Mouse (Mus musculus): Measurements from ENCODE around the gene Mpl.

The Mpl gene

GRCm38 (mm10) chr4:118457345-118457975, at the start of gene Mpl:
Mpl (minus strand) TSS chr4:118457513.
- DNase-seq, result no peak

DNA sequence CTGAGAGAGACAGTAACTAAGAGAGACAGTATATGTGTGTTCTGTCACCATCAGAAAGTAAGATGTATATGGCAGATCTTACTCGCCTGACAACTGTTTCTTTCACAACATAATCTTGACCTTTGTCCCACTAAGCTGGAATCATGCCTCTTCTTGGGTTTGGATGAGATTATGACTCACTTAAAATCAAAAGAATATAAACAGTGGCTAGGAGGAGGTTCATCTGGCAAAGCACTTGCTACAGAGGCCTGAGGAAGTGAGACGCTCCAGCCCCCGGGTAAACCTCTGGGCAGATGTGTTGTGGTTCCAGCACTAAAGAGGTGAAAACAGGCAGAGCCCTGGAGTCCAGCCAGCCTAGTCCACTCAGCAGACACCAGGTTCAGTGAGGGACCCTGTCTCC, 48.2 kb upstream of the Mpl start:
- no peak for DNase-seq

DNA sequence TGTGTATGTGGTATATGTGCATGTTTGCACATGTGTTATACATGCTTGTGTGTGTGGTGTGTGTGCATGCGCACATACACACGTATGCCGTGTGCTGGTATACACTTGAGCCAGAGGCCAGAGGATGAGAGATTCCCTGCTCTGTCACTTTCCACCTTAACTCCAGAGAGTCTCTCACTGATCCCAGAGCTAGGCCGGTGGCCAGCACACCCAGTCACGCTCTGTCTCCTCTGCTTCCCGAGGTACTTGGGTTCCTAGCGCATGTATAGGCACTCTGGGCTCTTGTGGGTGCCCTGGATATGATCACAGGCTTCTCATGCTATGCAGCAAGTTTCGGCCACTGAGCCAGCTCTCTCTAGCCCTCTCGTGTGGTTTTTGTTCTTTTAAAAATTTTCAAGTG, 43.5 kb upstream of the Mpl start:
- no peak for DNase-seq

DNA sequence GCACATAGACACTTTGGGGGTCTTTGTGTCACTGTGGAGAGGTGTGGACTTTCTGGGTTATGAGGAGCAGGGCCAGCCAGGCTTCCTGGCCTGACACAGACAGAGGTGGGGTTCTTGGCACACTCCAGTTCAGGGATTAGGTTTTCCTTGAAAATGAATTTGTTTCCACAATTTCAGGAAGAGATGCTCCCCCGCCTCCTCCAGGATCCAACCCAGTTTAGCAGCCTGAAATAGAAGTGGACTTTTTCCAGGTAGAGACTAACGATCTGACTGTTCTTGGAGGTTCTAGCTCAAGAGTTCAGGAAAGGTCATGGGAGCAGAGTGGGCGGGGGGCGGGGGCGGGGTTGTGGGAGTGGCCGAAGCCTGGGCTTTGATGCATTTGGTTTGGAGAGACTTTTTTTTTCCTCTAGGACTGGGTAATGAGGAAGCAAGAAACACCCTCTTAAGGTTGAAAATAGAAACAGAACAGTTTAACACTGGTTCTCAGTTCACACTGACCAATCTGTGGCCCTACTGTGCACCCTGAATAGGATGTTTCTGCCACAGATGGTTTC, 42.9 kb upstream of the Mpl start:
- DNase-seq, result no peak

DNA sequence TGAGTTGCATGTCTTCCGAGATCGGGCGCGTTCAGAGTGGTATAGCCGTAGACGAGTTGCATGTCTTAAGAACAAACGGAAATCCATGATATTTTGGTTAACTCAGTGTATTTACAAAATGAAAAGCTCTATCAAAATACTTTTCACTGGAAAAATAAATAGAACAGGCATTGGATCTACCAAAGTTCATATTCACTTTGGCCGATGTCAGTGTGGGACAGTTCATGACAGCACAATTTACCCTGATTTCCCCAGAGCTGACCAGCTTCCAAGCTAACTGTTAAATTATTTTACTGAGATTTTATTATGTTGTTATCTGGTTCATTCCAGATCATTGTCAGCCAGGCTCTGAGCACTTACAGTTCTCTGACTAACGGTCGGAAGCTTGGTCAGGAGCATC, 33.1 kb upstream of the Mpl start:
- no peak for DNase-seq

- no peak for DNase-seq
Measured at GRCm38 (mm10) chr4:118489717-118490132, 32.4 kb upstream of the Mpl start, which contains the start of gene Tie1. Tie1 (minus strand) TSS chr4:118490061.

GRCm38 (mm10) chr4:118476773-118477530, 19.6 kb upstream of the Mpl start:
- DNase-seq, result no peak

DNA sequence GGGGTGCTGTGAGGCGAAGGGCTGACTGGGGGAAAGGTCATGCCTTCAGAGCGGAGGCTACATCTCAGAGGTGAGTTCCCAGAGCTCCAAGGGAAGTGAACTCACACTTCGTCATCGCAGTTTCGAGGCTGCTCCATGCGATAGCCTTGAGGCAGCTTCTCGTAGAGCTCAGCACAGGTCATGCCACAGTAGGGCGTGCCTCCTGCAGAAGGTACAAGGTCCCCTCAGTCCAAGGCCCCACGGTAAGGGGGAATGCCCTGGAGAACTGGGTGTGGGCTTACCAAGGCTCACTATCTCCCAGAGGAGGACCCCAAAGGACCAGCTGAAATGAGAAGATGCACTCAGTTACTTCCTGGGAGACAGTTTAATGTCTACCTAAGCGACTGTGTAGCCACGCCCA, 15.4 kb upstream of the Mpl start:
- DNase-seq, result no peak

GRCm38 (mm10) chr4:118471281-118471680, 14.0 kb upstream of the Mpl start:
- no peak for DNase-seq

GRCm38 (mm10) chr4:118465697-118466163, 8.4 kb upstream of the Mpl start:
- peak; percentile 30 for DNase-seq

- DNase-seq, result no peak
Measured at GRCm38 (mm10) chr4:118464956-118465355, 7.6 kb upstream of the Mpl start.

GRCm38 (mm10) chr4:118446415-118447153, 10.7 kb downstream of the Mpl start:
- DNase-seq, result peak; percentile 27

- DNase-seq, result peak; percentile 46
Measured at GRCm38 (mm10) chr4:118445781-118446414, 11.4 kb downstream of the Mpl start.

- DNase-seq, result no peak
Measured at GRCm38 (mm10) chr4:118445088-118445487, 12.2 kb downstream of the Mpl start.

DNA sequence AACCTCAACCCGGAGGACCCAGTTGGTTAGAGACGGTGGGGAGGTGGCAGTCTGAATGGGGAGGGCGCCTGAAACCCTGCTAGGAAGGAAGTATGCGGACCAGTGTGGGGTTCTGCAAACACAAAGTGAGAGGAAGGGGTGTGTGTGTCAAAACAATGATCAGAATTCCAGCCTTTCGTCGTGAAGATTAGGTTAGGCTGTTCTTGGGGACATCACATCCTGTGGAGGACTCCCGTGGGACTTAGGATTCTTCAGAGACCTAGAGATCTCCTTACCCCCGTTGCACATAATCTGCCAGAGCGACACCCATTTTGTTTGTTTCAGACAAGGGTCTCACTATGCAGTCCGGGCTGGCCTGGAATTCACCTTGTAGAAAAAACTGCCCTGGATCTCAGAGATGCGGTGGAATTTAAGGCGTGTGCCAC, 19.5 kb downstream of the Mpl start:
- peak; percentile 62 for DNase-seq

DNA sequence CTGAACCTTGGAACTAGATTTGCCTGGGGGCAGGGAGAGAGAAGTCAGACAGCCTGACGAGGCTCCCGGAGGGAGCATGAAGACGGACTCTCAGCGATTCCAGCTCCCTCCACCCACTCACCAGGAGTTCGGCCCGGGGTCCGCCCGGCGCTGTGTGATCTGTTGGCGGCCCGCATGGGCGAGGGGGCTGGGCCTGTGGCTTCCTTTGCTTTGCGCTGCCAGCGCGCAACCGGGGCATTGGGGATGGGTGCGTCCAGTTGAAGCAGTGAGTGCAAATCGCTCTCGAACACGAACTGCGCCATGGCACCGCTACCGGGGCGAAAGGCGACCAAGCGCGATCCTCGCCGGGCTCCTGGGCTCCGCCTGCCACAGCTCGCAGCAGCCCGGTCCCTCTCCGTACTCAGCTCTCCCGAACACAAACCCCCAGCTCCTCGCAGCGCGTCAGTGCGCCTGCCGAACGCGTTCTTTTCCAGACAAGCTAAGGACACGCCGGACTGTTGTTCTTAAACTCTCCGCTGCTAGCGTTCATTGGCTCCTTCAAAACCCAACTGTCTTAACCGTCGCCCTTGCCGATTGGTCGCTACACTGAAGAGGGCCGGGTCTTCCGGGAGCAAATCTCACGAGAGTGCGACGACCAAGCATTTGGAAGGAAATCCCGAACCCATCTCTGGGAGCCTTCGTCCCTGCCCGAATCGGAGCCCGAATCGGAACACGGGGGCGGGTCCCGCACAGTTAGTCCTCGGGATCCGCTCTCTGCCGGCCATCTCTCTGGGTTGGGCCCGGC, 20.3 kb downstream of the Mpl start, which contains the start of gene Cdc20:
Gene Cdc20 (minus strand): TSS at position 533 of the 784 bp plus-strand sequence.
- peak; percentile 98 for DNase-seq

DNA sequence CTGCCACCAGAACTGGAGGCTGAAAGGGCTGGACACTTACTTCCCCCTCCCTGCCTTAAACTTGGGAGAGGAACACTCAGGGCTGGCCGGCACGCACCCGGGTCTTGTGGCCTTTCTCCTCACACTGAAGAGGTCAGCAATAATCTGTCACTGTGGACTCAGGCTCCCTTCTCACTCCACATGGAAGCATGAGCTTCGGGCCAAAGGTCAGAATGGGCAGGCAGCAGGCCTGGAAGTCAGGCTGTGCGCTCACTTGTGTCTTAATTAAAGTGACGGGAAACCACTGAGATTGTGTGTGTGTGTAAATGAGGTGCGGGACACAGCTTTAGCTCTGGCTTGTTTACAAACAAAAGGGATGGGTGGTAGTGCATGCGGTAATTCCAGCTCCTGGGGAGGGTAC, 25.0 kb downstream of the Mpl start:
- DNase-seq, result no peak

DNA sequence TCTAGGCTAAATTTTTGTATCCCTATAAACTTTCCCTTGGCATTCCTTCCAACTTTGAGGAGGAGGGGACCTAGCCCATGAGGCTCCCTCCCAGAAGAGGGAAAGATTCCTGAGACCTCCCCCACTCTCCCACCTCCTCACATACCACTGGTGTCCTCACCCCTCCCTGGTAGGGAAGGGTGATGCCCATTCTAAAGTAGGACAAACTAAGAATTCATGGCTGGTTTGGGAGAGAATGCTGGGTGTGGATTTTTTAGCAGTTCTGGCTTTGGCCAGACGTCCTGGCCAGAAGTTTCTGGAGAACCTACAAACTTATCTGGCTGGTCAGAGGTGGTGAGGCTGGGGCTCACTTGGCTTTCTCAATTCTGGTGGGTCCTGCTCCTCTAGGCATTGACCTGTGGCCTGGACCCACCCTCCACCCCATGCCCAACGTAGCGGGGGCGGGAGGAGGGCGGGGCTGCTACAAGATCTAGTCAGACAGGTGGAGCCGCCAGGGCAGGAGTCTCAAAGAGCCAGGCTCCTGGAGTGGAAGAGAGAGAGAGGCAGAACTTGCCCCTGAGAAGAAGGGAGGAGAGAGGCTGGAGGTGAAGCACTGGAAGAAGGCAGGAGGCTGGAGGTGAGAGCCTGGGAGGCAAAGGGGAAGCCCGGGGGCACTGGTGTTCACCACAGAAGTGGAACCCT, 28.0 kb downstream of the Mpl start:
- no peak for DNase-seq

DNA sequence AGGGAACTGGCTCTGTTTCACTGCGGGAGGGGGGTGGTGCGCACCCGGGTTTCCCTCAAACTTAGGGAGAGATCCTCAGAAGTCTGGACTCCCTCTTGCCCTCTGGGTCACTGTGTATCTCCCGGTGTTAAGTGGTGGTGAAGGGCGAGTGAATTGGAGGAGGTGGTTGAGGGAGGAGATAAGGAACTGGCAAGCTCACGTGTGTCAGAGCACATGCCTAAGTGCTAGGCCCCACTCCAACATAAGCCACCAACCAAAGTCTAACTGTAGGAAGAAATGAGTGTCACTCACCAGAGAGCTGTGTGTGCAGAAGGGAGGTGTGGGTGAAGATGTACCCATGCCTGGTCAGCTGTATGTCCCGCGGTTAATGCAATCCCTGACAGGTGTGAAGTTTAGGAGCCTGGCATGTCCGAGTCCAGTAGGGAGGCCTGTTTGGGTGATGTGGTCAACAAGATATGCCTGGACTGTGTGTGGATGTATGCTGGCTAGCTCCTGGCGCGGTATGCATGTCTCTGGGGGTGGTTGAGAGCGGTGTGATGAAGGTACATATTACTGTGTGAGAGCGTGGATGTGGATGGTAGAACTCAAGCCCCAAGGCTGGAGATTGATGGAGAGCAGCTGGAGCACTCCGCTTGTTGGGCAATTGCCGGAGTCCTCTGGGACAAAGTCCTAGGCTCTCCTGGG, 28.6 kb downstream of the Mpl start:
- DNase-seq, result no peak

- peak; percentile 93 for DNase-seq
Measured at GRCm38 (mm10) chr4:118427768-118428451, 29.4 kb downstream of the Mpl start, which contains the start of gene Elovl1. Elovl1 (plus strand) TSS chr4:118428093.

Measured in retina, postnatal 1 day (tissue).